Mouse (Mus musculus): ENCODE results near the gene Gm10401.
A peak's percentile ranks its signal among the peaks of the same experiment; 100 is the strongest.

DNA sequence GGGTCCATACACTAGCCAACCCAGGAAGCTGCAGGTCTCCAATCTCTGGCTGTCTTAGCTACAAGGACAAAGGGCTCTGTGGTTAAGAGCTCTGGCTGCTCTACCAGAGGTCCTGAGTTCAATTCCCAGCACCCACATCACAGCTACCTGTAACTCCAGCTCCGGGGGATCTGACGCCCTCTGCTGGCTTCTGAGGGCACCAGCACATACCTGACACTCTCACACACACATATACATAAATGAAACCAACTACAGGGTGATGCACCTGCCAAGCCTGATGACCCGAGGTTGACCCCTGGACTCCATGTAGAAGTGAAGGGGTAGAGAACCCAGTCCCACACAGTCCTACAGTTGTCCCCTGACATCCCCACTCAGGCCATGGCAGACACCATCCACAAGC, 18.3 kb upstream of the Gm10401 start:
- peak; percentile 49 for TF ChIP-seq CTCF (conservative IDR thresholded peaks at IDR 0.05; ENCODE audit: low read length)
- TF ChIP-seq NANOG (IDR thresholded peaks at IDR 0.05; ENCODE audit: borderline replicate concordance, low read length) = no peak
- no peak for TF ChIP-seq POU5F1 (IDR thresholded peaks at IDR 0.05; ENCODE audit: borderline replicate concordance, low read length)
